Mouse (Mus musculus) heart, embryonic 16.5 days (tissue): ENCODE results near the gene Sdc3. TPM values are rescaled to one million over a fixed set of nuclear protein-coding genes. Genes with fewer than 3 reads are reported as not detected.

Experiments used
- ATAC-seq: fragments of 200-750 bp; cut with Nextera tagmentation; replicated peaks from 2 replicates; pipeline ENCODE4 v1.8.0; 2017; ENCODE audit warnings: moderate number of reproducible peaks; ENCODE audit not compliant: insufficient read depth, low FRiP score; ENCODE audit errors: extremely low read depth
- H3K27ac ChIP-seq: fragments of 300-500 bp; sonication (generic); 2 replicates; pipeline ENCODE4 v1.5.1; 2014; ENCODE audit warnings: mild to moderate bottlenecking, low read length, control low read depth, moderate library complexity
- H3K27me3 ChIP-seq: fragments of 300-500 bp; sonication (generic); 2 replicates; pipeline ENCODE4 v1.6.1; 2014; ENCODE audit warnings: low read length, mixed read lengths; ENCODE audit not compliant: control insufficient read depth, insufficient read depth
- H3K36me3 ChIP-seq: fragments of 300-500 bp; sonication (generic); 2 replicates; pipeline ENCODE4 v1.6.1; 2014; ENCODE audit not compliant: control insufficient read depth, insufficient read depth
- H3K4me1 ChIP-seq: fragments of 300-500 bp; sonication (generic); 2 replicates; pipeline ENCODE4 v1.6.1; 2014; ENCODE audit warnings: low read length, mixed read lengths; ENCODE audit not compliant: control insufficient read depth, insufficient read depth
- H3K4me2 ChIP-seq: fragments of 300-500 bp; sonication (generic); 2 replicates; pipeline ENCODE4 v1.6.1; 2014; ENCODE audit warnings: low read depth, mild to moderate bottlenecking, control low read depth, low read length
- H3K4me3 ChIP-seq: fragments of 300-500 bp; sonication (generic); 2 replicates; pipeline ENCODE4 v1.5.1; 2014; ENCODE audit warnings: mild to moderate bottlenecking, control low read depth, low read length
- H3K9ac ChIP-seq: fragments of 300-500 bp; sonication (generic); 2 replicates; pipeline ENCODE4 v1.6.1; 2014; ENCODE audit warnings: low read length, control low read depth
- H3K9me3 ChIP-seq: fragments of 300-500 bp; sonication (generic); replicated peaks from 2 replicates; pipeline ENCODE4 v1.6.1; 2016; ENCODE audit warnings: low read length; ENCODE audit not compliant: control insufficient read depth
- WGBS: fragments of 180-500 bp; shearing (Covaris S2); extraction: QIAGEN DNeasy Blood & Tissue Kit; methylation state at CpG from one replicate; pipeline ENCODE4 v1.1.7; 2014; 5-methylcytosine and 5-hydroxymethylcytosine counted together
- polyA plus RNA-seq: library from polyadenylated mRNA; unstranded; fragments of >200 nt; fragmentation: Nextera tagmentation; extraction: Ambion mirVana; gene quantifications from 2 replicates; pipeline ENCODE4 v1.2.1, GENCODE M21; 2015

Sdc3 gene
- polyA plus RNA-seq, 1 experiment from 2014 or later = 19.9 TPM

GRCm38 (mm10) chr4:130799118-130799517 is 6.8 kb downstream of the Sdc3 start:
- ATAC-seq = no peak
- Histone ChIP-seq H3K4me3 (no peak overlapping the region), H3K4me2 (no peak overlapping the region), H3K9me3 (no peaks in the 10 kb centered on the region), H3K27me3 (no peaks in the 10 kb centered on the region), H3K4me1 (peaks cover 31% of the 10 kb centered on the region), H3K9ac (no peak overlapping the region), H3K36me3 (no peaks in the 10 kb centered on the region), H3K27ac (peak overlapping the region; percentile 47)
- WGBS = 35% methylated on average over 4 of the region's 4 CpGs

- H3K27me3 ChIP-seq = no peaks in the 10 kb centered on the region
- no peaks in the 10 kb centered on the region for H3K9me3 ChIP-seq
- no peak overlapping the region for H3K9ac ChIP-seq
- no peak overlapping the region for H3K4me2 ChIP-seq
- 45% methylated on average over 5 of the region's 5 CpGs for WGBS
- no peak overlapping the region for H3K4me3 ChIP-seq
- no peaks in the 10 kb centered on the region for H3K36me3 ChIP-seq
- H3K27ac ChIP-seq = no peak overlapping the region
- peaks cover 32% of the 10 kb centered on the region for H3K4me1 ChIP-seq
- no peak for ATAC-seq
These were observed 7.2 kb downstream of the Sdc3 start for GRCm38 (mm10) chr4:130799582-130799981.

GRCm38 (mm10) chr4:130800147-130800546 is 7.8 kb downstream of the Sdc3 start:
- no peaks in the 10 kb centered on the region for H3K9me3 ChIP-seq
- no peak overlapping the region for H3K9ac ChIP-seq
- no peaks in the 10 kb centered on the region for H3K27me3 ChIP-seq
- 63% methylated on average over 6 of the region's 6 CpGs for WGBS
- ATAC-seq = no peak
- no peak overlapping the region for H3K27ac ChIP-seq
- no peak overlapping the region for H3K4me2 ChIP-seq
- H3K4me1 ChIP-seq = peaks cover 37% of the 10 kb centered on the region
- no peak overlapping the region for H3K4me3 ChIP-seq
- no peaks in the 10 kb centered on the region for H3K36me3 ChIP-seq

- Histone ChIP-seq H3K4me2 (no peak overlapping the region), H3K36me3 (no peaks in the 10 kb centered on the region), H3K4me3 (no peak overlapping the region), H3K9ac (no peak overlapping the region), H3K27ac (peak overlapping the region; percentile 49), H3K9me3 (no peaks in the 10 kb centered on the region), H3K4me1 (peaks cover 41% of the 10 kb centered on the region), H3K27me3 (no peaks in the 10 kb centered on the region)
- ATAC-seq = no peak
- 79% methylated on average over 5 of the region's 5 CpGs for WGBS
These were observed 8.9 kb downstream of the Sdc3 start for GRCm38 (mm10) chr4:130801198-130801597.

- peak overlapping the region; percentile 56 for H3K27ac ChIP-seq
- ATAC-seq = peak; percentile 23; the same call in 1 of the 2 replicates
- 60% methylated on average over 10 of the region's 10 CpGs for WGBS
- no peak overlapping the region for H3K9ac ChIP-seq
- no peaks in the 10 kb centered on the region for H3K27me3 ChIP-seq
- no peaks in the 10 kb centered on the region for H3K36me3 ChIP-seq
- no peaks in the 10 kb centered on the region for H3K9me3 ChIP-seq
- H3K4me3 ChIP-seq = no peak overlapping the region
- peak overlapping the region; percentile 38 for H3K4me2 ChIP-seq
- H3K4me1 ChIP-seq = peaks cover 38% of the 10 kb centered on the region
These were observed 9.4 kb downstream of the Sdc3 start for GRCm38 (mm10) chr4:130801624-130802329.

GRCm38 (mm10) chr4:130803591-130803990 is 11.3 kb downstream of the Sdc3 start:
- no peak for ATAC-seq
- Histone ChIP-seq H3K27ac (no peak overlapping the region), H3K4me1 (peaks cover 27% of the 10 kb centered on the region), H3K36me3 (no peaks in the 10 kb centered on the region), H3K9me3 (no peaks in the 10 kb centered on the region), H3K4me2 (no peak overlapping the region), H3K9ac (no peak overlapping the region), H3K4me3 (no peak overlapping the region), H3K27me3 (no peaks in the 10 kb centered on the region)
- 62% methylated on average over 2 of the region's 2 CpGs for WGBS

GRCm38 (mm10) chr4:130804292-130804691 is 12.0 kb downstream of the Sdc3 start:
- no peak for ATAC-seq
- H3K4me2 ChIP-seq = no peak overlapping the region
- H3K9me3 ChIP-seq = no peaks in the 10 kb centered on the region
- H3K27me3 ChIP-seq = no peaks in the 10 kb centered on the region
- peaks cover 20% of the 10 kb centered on the region for H3K4me1 ChIP-seq
- 56% methylated on average over 2 of the region's 2 CpGs for WGBS
- no peak overlapping the region for H3K27ac ChIP-seq
- no peaks in the 10 kb centered on the region for H3K36me3 ChIP-seq
- no peak overlapping the region for H3K9ac ChIP-seq
- no peak overlapping the region for H3K4me3 ChIP-seq

GRCm38 (mm10) chr4:130804771-130805361 is 12.5 kb downstream of the Sdc3 start:
- Histone ChIP-seq H3K4me3 (no peak overlapping the region), H3K27ac (peak overlapping the region; percentile 43; the same call in 1 of the 2 replicates), H3K9ac (no peak overlapping the region; the same call in 1 of the 2 replicates), H3K36me3 (no peaks in the 10 kb centered on the region), H3K9me3 (no peaks in the 10 kb centered on the region), H3K4me2 (no peak overlapping the region), H3K27me3 (no peaks in the 10 kb centered on the region), H3K4me1 (peaks cover 14% of the 10 kb centered on the region)
- WGBS = 63% methylated on average over 7 of the region's 7 CpGs
- ATAC-seq = no peak; the same call in 1 of the 2 replicates

- Histone ChIP-seq H3K4me3 (no peak overlapping the region), H3K9ac (no peak overlapping the region), H3K36me3 (no peaks in the 10 kb centered on the region), H3K9me3 (no peaks in the 10 kb centered on the region), H3K4me1 (peaks cover 10% of the 10 kb centered on the region), H3K27ac (no peak overlapping the region), H3K4me2 (no peak overlapping the region), H3K27me3 (no peaks in the 10 kb centered on the region)
- ATAC-seq = no peak
- WGBS = 76% methylated on average over 7 of the region's 7 CpGs
These were observed 13.4 kb downstream of the Sdc3 start for GRCm38 (mm10) chr4:130805746-130806145.
